Mouse (Mus musculus) spleen, postnatal 4 days (tissue): ENCODE results near the gene Golt1b.
A peak's percentile ranks its signal among the peaks of the same experiment; 100 is the strongest.
"Not testable (repeated sequence)": the region's sequence is repeated elsewhere in the genome, so short reads cannot be mapped to it uniquely, and the experiment has no call there.

Experiments
- DNase-seq, 2 experiments: peaks; one replicate each; pipeline ENCODE4 v3.0.0; 2022; ENCODE audit warnings: low spot score in 2 of 2

The Golt1b gene

DNA sequence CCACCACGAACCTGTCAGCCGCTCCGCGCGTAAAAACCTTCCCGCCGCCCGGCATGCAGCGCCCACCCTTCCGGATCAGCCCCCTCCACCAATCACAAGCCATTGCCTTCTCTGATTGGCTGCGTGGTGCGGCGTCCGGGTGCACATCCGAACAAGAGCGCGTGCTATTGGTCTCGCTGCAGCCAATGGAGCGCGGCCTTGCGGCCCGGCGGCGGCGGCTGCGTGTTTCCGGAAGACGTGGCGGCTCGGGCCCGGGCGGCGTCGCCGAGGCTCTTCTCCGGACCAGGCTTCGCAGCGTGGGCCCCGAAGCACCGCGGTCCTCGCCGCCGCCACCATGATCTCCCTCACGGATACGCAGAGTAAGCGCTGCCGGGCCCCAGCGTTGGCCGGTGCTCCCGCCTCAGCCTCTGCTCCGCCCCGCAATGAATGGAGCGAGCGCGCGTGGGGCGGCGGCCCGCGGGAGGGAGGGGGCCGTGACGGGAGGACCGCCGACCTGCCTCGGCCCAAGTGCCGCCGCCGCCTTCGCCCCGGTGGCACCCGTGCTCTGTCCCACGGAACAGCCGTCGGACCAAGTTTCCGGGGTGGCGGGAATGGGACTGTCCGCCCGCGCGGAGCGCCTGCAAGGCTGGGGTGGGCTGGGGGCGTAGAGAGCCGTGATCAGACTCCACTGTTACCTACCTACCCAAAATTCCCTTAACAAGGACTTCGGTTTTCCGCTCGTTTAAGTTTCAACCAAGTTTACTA is at the start of gene Golt1b, which contains the start of gene Recql:
Golt1b (plus strand) TSS at position 211 of the 744 bp plus-strand sequence.
Recql (minus strand) TSS at position 77 of the 744 bp plus-strand sequence.
- DNase-seq, result peak; percentile 93 to 96

DNA sequence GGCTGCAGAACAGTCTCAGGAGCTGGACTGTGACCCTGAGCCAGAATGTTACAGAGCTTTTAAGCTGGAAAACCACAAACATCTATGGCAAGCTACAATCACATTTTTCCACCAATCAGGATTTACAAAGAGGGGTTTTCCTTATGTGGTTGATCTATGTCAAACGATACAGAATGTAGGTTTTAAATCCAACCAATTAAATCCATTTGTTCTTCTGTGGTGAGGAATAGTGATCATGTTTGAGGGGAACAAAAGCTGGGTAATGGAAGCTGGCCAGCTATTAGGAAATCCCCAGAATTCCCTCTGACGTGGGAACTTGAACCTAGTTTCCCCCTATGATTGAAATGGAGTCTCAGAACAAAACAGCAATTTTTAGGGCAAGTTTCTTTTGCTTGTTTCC is 48.1 kb upstream of the Golt1b start:
- DNase-seq, result peak in 1 of 2 experiments; percentile 28

DNA sequence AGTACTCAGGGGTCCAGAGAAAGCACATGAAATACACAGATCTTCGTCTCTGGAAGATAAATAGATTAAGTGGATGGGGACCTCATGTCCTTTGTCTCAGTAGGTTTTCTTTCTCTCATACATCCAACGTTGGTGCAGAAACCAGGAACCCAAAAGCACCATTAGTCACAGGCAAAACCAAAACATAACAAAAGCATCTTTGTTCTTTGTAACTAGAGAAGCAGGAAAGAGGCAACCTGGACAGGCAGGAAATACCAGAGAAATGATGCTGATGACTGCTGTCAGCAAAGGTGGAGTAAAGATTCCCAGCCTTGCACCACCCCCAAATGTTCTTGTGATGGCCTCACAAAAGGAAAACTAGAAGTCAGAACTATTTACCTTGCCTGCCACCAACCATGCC is 47.4 kb upstream of the Golt1b start:
- DNase-seq, result no peak

DNA sequence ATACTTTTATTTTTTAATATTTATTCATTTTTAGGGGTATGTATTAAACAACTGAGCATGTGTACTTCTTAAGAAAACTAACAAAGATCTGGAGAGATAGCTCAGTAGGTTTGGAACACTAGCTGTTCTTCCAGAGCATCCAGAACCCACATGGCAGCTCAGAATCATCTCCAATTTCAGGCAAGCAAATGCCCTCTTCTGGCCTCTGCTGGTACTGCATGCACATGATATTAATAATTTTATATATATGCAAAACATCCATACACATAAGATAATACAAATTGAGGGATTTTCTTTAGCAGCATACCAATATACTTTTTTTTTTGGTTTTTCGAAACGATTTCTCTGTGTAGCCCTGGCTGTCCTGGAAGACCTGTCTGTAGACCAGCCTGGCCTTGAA is 43.5 kb upstream of the Golt1b start:
- DNase-seq, result peak; percentile 48 to 78

DNA sequence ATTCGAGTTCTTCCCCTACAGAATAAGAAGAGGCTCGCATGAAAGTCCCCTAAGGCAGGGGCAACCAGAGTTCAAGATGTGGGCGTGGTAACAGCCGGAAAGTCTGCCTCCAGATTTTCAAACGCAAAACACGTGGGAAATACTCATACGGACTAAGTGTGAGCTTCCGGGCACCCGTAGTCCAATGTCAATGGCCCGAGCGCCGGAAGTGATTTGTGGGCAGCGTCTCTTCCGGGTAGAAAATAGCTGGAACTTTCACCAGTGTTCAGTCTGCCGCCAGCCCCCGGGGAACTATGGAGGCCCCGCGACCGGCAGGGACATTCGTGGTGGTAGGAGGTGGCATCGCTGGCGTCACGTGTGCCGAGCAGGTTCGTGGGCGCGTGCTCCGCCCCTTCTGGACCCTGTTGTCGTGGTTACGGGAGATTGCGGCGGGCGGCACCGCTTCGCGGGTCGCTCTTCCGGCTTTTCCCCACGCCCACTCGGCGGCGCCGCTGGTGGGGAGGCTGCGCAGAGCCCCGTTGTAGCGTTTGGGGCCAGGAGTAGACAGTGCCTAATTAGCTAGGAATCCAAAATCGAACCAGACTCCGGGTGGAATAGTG is 41.5 kb upstream of the Golt1b start, which contains the start of gene Pyroxd1:
Pyroxd1 (plus strand) TSS at position 215 of the 599 bp plus-strand sequence.
- peak; percentile 69 to 82 for DNase-seq

DNA sequence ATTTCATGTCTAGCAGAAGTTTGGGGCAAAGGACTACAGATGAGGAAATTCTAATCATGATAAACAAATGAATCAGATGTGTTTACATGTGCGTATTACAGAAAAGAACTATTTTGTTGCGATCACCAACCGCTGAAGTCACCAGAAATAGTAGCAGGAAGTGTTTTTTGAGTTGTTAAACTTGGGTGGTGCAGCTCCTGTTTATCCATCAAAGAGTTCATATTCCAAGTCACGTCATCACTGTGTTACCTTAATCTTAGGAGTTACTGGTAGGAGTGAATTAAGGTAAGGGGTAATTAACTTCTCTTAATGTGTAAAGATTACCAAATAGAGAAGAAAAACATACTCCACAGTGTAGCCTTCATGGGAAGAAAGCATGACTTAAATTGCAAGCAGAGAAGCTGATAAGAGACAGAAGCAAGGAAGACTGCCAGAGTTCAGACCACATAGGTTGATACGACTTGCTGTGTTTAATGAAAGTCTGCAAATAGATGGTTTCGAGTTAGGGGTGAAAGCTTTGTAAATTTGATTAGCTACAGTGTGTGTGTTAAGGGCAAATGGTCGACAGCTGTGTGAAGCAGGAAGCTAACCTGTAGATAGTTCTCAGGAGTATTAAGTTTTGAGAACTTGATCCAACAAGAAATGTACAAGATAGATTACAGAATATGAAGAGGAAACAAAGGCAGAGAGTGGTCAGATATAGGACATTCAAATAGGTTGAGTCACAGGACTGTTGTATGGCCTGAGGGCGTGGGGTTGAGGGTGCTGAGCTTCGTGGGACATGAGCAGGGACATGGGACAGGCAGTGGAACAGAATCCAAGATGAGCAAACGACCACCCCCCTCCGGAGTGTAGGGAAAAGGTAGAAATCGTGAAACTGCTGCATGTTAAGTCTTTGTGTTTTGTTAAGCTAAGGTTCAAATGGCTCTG is 40.6 kb upstream of the Golt1b start:
- DNase-seq, result no peak

DNA sequence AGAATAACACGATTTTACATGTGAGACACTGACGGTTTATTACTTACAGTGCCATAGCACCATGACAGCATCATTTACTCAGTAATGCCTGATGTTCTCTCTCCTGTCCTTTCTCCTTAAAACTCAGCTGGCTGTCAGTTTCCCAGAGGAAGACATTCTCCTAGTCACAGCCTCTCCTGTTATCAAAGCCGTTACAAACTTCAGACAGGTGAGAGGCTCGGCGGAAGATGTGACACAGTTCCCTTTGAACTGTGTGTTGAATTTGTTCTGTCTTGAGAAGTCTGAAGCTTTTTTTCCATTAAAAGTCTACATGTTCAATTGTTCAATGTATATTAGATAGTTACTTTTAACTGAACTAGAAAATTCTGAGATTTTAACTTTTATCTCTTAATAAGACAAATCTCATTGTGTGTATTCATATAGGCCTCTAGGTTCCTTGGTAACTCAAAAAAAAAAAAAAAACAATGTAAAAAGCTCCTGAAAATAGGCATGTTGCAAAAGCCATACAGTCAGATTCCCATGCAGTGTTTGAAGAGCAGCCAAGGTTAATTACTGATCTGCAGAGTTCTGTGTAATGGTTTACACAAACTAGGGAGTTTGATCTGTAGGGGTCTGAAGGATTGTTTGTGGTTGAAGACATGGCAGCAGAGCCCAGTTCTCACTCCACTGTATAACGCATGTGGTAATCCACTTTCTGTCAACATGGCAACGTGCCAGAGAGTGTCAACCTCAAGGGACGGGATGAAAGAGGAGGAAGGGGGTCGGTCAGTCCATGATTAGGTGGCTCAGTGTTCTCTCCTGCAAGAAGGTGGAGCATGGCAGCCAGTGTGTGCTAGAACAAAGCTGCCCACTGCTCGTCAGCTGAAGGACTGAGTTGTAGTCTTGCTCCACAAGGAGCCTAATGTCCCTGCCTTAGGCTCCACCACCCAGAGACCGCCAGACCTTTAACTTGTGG is 39.3 kb upstream of the Golt1b start:
- no peak for DNase-seq

DNA sequence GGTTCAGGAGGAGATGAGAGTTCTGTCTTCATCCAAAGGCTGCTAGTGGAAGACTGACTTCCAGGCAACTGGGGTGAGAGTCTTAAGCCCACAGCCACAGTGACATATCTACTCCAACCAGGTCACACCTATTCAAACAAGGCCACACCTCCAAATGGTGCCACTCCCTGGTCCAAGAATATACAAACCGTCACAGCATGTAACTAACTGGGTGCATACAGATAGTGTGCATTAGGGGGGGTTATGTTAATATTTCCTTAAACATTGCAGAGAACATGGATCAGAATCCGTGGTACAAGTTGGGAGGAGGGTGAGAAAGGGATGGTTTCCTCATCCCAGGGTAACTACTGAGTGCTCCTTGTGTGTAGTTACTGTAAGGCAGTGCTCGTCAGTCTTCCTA is 34.9 kb upstream of the Golt1b start:
- DNase-seq, result not testable (repeated sequence)

DNA sequence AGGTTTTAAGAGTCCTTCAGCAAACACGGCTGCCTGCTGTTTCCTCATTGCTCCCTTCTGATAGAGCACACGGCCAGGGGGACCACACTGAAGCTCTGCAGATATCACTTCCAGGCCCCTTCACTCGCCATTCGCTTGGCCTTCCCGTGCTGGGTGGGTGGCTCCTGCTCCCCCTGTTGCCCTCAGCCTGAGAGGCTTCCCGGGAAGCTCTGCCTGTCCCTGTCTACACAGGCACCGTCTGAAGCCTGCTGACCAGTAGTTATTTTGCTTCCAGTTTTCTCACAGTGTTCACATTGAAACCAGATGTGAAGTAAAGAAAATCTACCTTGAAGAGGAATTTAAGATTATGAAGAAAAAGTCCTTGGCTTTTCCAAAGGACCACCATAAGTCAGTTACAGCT is 29.9 kb upstream of the Golt1b start:
- DNase-seq, result no peak

DNA sequence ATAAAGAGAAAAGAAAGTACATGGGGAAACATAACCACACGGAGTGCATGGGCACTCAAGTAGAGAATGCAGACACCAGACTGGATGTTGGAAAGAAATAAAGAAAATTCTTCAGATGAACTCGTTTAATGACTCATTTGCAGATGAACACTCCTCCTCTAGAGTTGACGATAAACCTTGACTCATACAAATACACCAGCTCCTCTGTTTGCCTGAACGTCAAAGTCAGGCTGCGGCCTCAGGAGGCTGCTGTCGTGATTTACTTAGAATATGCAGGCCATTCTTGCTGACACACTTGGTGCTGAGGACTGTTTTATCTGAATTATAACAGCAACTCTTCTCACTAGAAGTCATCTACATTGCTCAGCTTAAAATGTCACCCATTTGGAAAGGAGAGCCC is 25.0 kb upstream of the Golt1b start:
- DNase-seq, result no peak

DNA sequence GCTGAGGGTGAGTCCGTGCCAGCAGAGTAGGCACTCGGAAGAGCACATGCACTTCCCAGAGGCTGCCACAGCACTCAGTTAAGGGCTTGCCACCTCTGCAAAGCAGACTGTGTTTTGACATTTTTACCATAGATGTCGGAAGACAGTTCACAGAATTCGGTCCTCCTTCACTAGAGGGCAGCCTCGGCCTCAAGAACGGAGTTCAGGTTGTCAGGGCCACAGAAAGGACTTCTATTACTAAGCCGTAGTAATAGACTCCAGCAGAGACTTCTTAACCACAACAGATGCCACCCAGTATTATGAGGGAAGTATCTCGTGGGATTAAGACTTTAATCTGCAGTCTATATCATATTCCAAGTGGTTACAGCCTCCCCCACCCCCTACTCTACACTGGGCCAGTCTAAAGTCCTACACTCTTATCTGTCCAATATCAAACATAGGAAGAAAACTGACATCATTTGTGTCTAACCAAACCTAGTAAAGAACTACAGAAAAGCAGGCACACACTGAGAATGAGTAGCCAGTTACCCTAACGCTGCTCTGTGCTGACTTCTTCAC is 23.9 kb upstream of the Golt1b start:
- no peak for DNase-seq

DNA sequence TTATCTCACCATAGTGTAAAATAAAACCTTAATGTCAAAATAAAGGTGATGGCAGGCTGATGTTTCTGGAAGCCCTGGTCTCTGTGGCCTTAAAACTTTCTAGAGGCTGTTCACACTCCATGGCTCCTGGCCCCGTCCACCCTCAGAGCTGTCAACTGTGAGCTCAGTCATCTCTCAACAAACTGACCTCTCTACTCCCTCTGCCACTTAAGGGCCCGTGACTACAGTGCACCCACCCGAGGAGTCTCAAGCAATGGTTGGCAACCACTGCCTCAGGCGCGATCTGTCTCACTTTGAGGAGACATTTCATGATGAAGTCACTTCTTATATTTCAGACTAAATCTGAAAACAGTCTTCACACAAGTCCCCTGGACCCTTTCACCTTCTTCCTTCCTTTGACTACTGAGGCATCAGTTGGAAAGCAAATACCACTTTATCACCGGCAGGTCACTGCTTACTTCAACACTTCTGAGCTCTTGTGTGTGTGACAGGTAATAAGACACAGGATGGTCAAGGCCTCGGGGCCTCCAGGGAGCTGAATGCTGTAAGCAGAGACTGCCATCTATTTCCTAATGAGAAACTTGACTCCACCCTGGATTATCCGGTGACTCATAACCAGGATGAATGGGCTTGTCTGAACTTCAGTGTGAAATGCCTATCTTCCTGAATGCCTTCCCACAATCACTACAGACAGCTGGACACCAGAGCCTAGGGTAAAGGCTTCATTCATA is 21.1 kb upstream of the Golt1b start:
- no peak for DNase-seq

DNA sequence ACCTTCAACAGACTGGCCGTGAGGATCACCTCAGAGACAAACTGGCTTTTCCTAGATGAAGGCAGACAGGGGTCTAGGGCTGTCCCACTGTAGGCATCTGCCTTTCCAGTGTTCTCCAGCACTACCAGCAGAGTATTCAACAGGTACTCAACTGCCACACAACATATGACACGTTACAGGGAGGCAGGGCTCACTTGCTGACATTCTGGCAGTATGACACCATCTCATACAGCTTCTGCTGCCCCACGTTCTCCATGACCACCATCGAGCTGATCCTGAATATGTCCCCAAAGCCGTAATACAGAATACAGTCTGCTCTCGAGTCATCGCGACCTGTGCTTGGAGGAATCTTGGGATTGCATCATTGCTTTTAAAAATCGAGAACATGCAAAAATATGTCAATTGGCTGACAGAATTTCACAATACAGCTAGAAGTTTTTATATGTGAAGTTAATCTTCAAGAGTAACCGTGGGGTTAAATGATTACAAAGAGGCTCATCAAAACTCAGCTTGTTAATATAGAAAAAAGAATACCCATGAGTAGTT is 20.5 kb upstream of the Golt1b start:
- DNase-seq, result no peak

DNA sequence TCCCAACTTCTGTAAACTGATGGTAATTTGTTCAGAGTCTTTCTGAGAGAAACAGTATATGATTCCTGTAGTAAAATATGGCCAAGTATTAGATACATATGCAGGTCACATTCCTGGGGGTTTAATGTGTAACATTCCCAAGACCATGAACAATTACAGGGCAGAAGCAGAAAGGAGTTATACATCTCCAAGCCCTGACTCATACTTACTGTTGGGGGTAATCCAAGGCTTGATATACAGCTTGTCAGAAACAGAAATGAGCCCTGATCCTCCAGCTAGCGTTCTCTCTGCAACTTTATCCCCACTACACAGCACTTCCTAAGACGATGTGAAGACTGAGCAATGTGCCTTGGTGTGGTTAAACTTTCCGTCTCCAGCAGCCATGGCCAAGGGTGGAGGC is 19.5 kb upstream of the Golt1b start:
- no peak for DNase-seq

DNA sequence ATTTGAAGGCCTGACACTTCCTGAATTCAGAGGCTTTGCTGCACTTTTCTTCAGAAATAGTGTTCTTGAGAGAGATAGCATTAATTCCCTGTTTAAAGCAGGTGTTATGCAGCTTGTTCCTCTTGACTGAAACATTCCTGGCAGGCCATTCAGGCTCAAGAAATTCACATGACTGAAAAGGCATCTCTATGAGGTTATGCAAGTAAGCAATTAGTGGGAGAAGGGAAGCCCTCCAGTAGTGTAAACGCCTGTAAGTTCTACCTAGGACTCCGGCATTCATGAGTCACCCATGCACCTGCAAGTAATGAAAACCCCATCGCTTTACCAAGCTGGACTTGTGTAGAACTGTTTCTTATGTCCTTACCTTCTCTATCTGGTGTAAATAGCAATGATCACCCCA is 17.5 kb upstream of the Golt1b start:
- DNase-seq, result no peak

DNA sequence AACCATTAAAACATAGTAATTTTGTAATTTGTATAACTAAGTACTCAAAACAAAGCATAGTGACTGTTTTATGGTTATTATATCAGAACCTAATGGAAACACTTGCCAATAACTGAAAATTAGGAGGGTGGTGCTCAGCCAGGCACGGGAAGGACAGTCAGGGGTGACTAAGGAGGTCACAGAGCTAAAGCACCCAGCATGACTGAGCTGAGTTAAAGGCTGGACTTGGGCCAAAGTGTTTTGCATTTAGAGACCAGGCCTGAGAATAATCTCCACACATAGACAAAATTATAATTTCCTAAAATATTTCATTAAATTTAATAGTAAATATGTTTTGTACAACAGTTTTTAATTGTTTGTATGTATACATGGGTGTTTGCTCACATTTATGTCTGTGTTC is 9.9 kb upstream of the Golt1b start:
- no peak for DNase-seq

DNA sequence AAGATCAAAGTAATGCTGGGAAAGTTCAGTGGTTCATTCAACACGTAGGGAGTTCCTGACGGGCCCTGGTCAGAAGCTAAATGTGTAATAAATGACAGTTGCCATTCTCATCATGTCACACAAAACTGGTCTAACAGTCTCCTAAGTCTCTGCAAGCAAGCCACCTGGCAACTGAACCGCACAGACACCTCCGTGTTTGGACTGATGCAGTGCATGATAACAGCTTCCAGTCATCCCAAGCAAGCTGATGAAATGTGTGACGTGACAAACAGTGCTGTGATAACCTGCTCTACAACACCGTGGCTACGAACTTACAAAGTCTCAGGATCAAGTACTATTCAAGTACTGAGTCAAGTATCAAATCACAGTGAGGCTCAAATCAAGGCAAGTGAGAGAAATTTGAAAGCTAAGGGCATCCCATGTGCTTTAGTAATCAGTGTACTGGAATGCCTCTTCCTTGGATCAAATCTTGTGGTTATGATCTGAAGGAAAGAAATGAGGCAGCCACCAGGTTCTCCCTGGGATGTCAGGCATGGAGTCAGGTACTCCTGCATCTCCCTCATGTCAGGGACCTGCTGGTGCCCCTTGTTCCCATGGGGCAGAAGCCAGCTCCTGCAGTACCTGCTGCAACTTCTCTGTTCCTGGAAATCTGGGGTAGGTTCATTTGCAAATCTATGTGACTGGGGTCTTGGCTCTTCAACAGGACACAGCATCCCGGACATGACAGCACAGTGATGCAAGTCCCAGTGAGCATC is 8.3 kb upstream of the Golt1b start:
- no peak for DNase-seq

DNA sequence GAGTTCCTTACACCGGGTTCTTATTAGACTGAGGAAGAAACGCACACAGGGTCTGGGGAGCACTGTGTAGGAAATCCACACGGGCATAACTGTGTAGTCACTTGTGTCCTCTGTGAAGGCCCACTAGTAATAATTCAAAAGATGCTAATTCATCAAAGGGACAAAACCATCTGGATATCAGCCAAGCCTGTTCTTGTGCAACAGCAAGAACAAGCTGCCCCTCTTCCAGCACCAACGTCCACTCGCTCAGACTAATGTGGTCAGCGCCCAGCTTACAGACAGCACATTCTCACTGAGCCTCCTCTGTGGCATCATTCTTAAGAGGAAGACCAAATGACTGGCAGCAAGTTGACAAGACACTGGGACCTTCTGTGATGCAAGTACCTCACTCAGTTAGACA is 7.1 kb upstream of the Golt1b start:
- no peak for DNase-seq

DNA sequence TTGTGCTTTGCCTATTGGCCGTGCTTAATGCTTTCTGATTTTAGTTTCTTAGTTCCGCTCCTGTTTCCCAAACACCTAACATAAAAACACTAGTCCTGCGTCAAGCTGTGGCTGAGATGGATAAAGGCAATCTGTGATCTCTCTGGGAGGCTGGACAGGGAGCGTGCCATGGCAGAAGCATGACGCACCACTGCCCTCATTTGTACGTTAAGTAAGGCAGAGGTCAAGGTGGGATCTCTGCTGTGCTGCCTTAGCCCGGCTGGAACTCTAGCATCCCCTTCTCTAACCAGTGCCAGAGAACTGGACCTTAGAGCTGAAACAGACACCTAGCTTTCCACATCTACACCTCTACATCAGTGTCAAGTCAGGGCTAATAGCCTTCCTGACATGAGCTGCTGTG is 5.4 kb upstream of the Golt1b start:
- no peak for DNase-seq
